Mouse (Mus musculus) c-Kit-positive CD71-positive TER-119-negative erythroid progenitor cells, embryonic 14.5 days (primary cell): Measurements from ENCODE around the gene Atp13a2.

Experiments
- DNase-seq: peaks from one replicate; pipeline ENCODE4 v3.0.0-alpha.2; 2013; ENCODE audit warnings: low read depth

Atp13a2 gene

GRCm38 (mm10) chr4:140986711-140987395 lies at the start of gene Atp13a2:
TSS of gene Atp13a2 (plus strand) at chr4:140986873.
- peak; percentile 65 for DNase-seq

GRCm38 (mm10) chr4:140944356-140944755 lies 42.3 kb upstream of the Atp13a2 start:
- no peak for DNase-seq

GRCm38 (mm10) chr4:140944961-140945442 lies 41.7 kb upstream of the Atp13a2 start:
- DNase-seq: no peak

- DNase-seq: no peak
Measured at GRCm38 (mm10) chr4:140945571-140945970, 41.1 kb upstream of the Atp13a2 start.

GRCm38 (mm10) chr4:140946048-140946447 lies 40.6 kb upstream of the Atp13a2 start:
- DNase-seq: no peak

- DNase-seq: no peak
Measured at GRCm38 (mm10) chr4:140946580-140947205, 40.0 kb upstream of the Atp13a2 start.

- DNase-seq: no peak
Measured at GRCm38 (mm10) chr4:140947487-140948440, 38.9 kb upstream of the Atp13a2 start.

- no peak for DNase-seq
Measured at GRCm38 (mm10) chr4:140948481-140948880, 38.2 kb upstream of the Atp13a2 start.

GRCm38 (mm10) chr4:140949052-140949451 lies 37.6 kb upstream of the Atp13a2 start:
- DNase-seq: no peak

- no peak for DNase-seq
Measured at GRCm38 (mm10) chr4:140949616-140950015, 37.1 kb upstream of the Atp13a2 start.

GRCm38 (mm10) chr4:140950574-140950973 lies 36.1 kb upstream of the Atp13a2 start:
- DNase-seq: no peak

- no peak for DNase-seq
Measured at GRCm38 (mm10) chr4:140951861-140952641, 34.6 kb upstream of the Atp13a2 start.

GRCm38 (mm10) chr4:140957131-140957702 lies 29.5 kb upstream of the Atp13a2 start:
- DNase-seq: no peak

- DNase-seq: peak; percentile 54
Measured at GRCm38 (mm10) chr4:140957725-140958124, 28.9 kb upstream of the Atp13a2 start.

- DNase-seq: no peak
Measured at GRCm38 (mm10) chr4:140958319-140958718, 28.4 kb upstream of the Atp13a2 start.

- DNase-seq: no peak
Measured at GRCm38 (mm10) chr4:140959128-140959679, 27.5 kb upstream of the Atp13a2 start.

- no peak for DNase-seq
Measured at GRCm38 (mm10) chr4:140959715-140960479, 26.8 kb upstream of the Atp13a2 start.

GRCm38 (mm10) chr4:140960781-140961466 lies 25.7 kb upstream of the Atp13a2 start, which contains the start of gene Sdhb:
TSS of gene Sdhb (plus strand) at chr4:140961203.
- peak; percentile 91 for DNase-seq

- DNase-seq: no peak
Measured at GRCm38 (mm10) chr4:140961467-140962206, 25.0 kb upstream of the Atp13a2 start.
